Mouse (Mus musculus) v-Abl transformed pro-B cells (cell line): ENCODE results near the gene Arvcf.

Source experiments
- in situ Hi-C, 2 experiments: fragments of 400-800 bp; cut with MboI; formaldehyde crosslinking; loops; one replicate each; pipeline ENCODE4 v1.15.1; 2025; ENCODE audit not compliant: unreplicated experiment in 2 of 2

The Arvcf gene

DNA sequence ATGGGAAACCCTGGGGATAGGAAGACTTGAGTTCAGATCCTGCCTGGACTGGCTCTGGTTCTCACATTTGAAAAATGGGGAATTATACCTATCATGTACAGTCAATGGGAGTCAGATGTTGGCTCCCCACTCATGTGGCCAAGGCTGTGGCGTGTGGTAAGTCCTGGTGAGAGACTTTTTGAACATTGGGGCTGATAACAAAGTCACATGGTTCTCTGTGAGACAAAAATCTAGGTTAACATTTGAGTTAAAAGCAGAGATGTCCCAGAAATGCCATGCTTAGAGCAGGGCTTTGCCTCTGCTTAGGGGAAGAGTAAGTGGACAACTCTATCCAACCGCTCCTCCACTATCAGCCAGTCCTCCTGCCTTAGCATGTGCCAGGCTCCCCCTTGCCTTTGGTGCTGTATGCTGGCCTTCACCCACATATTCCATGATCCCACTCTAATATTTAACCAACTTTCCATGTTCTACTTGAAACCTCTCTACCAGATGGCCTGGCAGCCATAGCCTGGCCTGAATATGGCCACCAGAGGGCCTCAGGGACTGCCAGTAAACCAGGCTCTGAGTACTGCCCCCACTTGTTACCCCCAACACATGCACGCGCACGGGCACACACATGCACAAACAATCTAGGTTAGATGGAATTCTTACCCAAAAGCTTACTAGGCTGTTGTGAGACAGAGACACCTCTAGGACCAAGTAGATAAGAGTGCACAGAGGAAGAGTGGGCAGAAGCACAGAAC is 3.5 kb downstream of the Arvcf start:
- in situ Hi-C loops = loop anchor here (5.0 to 10.0 kb wide), 2 partner anchors 53 to 261 kb away; no protein-coding TSS in a partner anchor

DNA sequence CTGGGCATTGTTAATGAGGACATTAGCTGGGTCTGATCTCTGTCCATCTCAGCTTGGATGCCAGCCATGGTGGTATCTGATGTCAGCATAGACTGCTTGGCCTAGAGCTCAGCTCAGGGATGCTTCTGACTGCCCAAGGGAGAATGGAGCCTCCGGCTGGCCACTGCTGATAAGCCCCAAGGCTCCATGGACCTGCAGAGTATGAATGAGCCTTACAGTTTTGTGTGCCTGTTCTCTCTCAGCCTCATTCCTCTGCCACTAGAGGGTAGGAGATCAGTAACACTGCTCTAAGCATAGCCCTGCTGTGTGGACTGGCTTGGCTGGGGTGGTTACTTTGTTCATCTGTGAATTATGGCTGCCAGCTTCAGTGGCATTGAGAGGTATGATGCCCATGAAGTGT is 5.1 kb downstream of the Arvcf start:
- in situ Hi-C loops = loop anchor here (5.0 to 10.0 kb wide), 2 partner anchors 52 to 259 kb away; no protein-coding TSS in a partner anchor

GRCm38 (mm10) chr16:18356961-18357360 is 9.0 kb downstream of the Arvcf start:
- in situ Hi-C loops = loop anchor here in 1 of 2 experiments (10.0 kb wide), 1 partner anchor 48 kb away; no protein-coding TSS in a partner anchor

DNA sequence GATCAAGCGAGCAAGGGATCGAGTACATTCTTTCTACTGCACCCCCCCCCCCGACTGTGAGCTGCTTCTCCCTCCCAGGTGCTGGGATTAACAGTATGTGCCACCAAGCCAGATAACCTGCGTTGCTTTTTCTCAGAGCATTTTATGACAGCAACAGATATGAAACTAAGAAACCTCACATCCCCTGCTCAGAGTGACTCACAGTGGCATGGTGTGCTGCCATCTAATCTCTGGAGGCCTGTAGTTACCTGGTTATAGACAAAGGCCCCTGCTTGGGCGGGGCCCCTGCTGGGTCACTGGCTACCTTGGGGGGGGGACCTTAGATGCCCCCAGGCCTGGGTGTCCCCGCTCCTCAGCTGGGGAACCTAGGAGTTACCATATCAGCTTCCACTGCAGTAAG is 10.0 kb downstream of the Arvcf start:
- in situ Hi-C loops = loop anchor here in 1 of 2 experiments (10.0 kb wide), 1 partner anchor 47 kb away; no protein-coding TSS in a partner anchor

DNA sequence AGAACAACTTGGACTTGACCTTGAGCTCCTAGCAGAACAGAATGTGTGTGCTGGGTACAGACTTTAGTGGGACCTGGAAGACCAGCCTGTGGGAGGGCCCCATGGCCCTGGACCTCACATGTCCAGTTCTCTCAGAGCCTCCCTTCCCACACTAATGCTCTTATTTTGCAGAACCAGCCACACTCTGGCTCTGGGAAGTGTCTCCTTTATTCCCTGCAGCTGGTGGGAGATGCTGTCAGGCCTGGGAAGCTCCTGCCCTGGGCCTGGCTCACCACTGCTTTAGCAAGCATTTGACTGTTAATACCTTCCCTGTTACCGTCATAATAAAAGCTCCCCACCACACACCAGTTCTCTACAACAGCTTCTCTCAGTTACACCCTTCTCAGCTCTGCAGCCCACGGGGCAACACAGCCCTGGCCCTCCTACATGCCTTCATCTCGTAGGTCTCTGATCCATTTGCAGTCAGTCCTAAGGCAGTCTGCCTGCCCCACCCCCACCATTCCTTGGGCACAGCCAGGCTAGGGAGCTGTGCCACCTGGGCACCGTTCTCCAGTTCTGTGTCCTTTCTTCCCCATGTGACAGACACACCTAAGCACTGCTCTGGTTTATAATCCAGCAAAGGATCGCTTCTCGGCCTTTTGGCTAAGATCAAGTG is 12.3 kb downstream of the Arvcf start:
- in situ Hi-C loops = no loop called here

GRCm38 (mm10) chr16:18362948-18363347 is 15.0 kb downstream of the Arvcf start:
- in situ Hi-C loops = no loop called here

DNA sequence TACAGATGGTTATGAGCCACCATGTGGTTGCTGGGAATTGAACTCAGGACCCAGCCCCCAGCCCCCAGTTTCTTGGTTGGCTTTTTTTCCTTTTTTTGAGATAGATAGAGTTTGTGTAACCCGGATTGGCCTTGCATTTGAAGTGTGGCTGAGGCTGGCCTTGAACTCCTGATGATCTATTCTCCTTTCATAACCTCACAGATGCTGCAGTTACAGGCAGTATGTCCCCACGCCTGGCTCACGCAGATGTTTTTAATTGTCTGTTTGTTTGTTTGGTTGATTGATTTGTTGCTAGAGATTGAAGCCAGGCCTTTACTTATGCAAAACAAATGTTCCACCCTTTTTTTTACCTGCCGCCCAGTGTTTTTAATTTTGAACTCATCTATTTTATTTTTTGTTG is 18.9 kb downstream of the Arvcf start:
- in situ Hi-C loops = no loop called here

GRCm38 (mm10) chr16:18370197-18370596 is 22.2 kb downstream of the Arvcf start:
- in situ Hi-C loops = no loop called here

- in situ Hi-C loops = no loop called here
These were observed 25.6 kb downstream of the Arvcf start for GRCm38 (mm10) chr16:18373632-18374031.

- in situ Hi-C loops = no loop called here
These were observed 28.4 kb downstream of the Arvcf start for GRCm38 (mm10) chr16:18376297-18376954.

DNA sequence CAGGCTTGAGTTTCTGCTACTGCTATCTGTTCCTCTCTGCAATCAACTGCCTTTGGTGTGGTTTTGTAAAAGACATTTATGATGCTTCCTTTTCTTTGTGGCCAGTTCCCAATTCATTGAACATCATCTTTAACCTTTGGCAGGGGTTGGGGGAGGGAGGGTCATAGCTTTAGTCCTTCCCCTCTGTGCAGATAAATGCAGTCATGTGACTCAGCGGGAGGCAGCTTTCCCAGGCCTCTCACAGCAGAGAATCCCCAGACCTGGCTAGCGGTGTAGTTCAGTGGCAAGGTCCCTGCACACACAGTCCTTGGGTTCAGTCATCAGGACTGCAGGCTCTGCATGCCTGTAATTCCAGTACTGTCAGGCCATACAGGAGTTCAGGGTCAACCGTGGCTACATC is 29.2 kb downstream of the Arvcf start:
- in situ Hi-C loops = no loop called here

DNA sequence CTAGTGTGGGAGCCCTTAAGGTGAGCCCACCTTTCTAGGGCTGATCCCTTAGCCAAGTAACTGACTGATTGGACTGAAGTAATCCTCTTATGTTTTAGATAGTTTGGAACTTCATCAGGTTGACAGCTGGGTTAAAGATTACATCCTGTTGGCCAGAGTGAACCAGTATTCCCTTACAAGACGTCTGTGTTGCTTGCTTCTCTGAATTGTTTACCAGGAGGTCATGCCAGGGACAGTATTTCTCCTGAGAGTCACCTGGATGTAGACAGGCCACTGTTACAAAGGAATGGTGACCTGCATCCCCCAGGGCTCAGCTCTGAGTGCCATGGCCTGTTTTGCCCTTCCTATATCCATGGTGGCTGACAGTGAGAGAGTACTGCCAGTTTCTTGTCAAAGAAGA is 30.5 kb downstream of the Arvcf start:
- in situ Hi-C loops = no loop called here

- in situ Hi-C loops = no loop called here
These were observed 31.5 kb downstream of the Arvcf start for GRCm38 (mm10) chr16:18379338-18380001.

DNA sequence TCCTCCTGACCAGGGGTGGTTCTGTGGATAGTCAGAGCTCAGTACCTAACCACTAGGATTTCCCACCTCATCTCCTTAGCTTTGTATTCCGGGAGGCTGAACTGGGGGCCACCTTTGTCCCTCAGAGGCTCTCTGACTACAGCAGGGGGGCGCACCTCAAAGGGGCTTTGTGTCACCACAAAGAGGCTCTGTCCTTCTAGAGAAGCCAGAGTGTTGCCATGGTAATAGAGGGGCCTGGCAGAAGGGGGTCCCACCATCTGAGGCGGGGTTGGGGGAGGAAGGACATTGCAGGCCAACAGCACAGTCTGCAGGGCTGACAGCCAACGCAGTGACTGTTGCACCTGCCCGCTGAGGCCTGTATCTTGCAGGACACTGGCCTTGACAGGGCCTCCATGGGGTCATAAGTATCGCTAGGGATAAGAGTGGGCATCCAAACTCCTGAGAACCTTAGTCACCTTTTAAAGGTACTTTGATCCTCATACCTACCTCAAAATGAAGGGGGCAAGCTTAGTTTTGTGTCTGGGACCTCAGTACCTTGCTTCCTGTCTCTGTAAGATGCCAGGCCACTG is 32.6 kb downstream of the Arvcf start:
- in situ Hi-C loops = no loop called here

- in situ Hi-C loops = no loop called here
These were observed 33.8 kb downstream of the Arvcf start for GRCm38 (mm10) chr16:18381621-18382258.

DNA sequence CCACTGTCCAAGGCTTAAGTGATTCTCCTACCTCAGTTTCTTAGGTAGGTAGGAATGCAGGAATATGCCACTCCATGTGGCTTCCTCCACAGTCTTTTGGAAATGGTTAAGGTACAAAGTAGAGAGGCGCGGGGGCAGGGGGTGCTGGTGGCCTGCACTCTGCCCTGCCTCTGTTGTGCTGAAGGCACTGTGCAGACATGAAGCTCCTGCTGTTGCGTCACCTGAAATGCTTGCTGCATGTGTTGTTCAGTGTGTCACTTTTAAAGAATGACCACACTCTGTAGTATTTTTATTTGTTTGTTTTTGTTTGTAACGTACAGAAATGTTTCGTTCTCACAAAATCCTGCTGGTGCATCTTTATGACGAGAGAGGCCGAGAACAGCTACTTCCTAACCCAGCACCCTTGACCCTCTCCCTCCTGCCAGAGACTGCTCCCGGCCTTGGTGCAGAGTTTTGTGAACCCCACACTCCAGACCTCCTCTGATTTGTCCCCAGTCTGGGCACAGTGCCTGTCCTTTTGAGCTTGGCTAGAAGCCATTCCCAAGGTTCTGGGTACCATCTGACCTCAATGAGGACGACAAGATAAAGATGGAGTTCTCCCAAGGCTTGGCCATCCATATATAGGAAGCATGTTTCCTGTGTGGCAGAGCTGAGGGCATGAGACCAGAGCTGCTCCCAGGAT is 35.2 kb downstream of the Arvcf start:
- in situ Hi-C loops = no loop called here

GRCm38 (mm10) chr16:18383756-18384155 is 35.8 kb downstream of the Arvcf start:
- in situ Hi-C loops = no loop called here

DNA sequence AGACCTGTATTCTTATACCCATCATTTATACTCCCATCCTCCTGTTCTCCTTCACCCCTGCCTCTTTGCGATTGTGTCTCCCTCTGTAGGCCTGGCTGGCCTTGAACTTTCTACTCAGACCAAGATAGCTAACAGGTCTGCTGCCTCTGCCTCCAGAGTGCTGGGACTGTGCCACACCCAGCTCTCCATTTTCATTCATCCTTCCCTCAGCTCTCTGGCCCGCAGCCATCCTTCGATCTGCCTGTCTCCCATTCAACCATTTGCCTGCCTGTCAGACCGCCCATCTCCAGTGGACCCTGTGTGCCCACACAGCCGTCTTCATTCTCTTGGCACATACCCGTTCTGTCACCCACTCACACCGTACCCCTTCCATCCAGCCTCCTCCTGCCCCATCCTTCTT is 36.2 kb downstream of the Arvcf start:
- in situ Hi-C loops = no loop called here

GRCm38 (mm10) chr16:18384659-18385058 is 36.7 kb downstream of the Arvcf start:
- in situ Hi-C loops = no loop called here

GRCm38 (mm10) chr16:18385411-18385810 is 37.4 kb downstream of the Arvcf start:
- in situ Hi-C loops = no loop called here
